Mouse (Mus musculus): ENCODE results near the gene Lrp8.

DNA sequence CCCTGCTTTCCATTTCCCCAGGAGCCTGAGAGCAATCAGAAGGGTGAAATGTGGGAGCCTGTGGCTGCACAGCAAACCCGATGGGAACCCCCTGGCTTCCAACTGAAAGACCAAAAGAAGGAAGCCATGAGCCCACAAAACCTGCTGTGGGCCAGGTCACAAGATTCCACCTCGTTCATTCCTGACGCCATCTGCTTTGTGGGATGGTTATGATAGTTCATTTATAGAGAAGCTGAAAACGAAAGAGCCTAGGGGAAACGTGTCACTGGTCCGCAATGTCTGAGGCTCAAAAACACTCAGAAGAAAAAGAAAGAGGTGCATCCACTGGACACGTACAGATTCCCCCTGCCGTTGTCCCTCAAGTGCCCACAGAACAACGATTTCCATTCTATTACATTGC lies 43.1 kb upstream of the Lrp8 start:
- no peak for TF ChIP-seq POLR2A (IDR thresholded peaks at IDR 0.05; ENCODE audit: low read depth, low read length)
- no peak for TF ChIP-seq CTCF (IDR thresholded peaks at IDR 0.05; ENCODE audit: extremely low read depth, insufficient read length, insufficient replicate concordance, low read depth, low read length)
